Mouse (Mus musculus): ENCODE data around the gene Ncoa7. TPM values are rescaled to one million over a fixed set of nuclear protein-coding genes. Genes with fewer than 3 reads are reported as not detected.
"Not testable (repeated sequence)": the region's sequence is repeated elsewhere in the genome, so short reads cannot be mapped to it uniquely, and the experiment has no call there.

The Ncoa7 gene
- polyA plus RNA-seq, 1 experiment from 2014 or later = 25.4 TPM

DNA sequence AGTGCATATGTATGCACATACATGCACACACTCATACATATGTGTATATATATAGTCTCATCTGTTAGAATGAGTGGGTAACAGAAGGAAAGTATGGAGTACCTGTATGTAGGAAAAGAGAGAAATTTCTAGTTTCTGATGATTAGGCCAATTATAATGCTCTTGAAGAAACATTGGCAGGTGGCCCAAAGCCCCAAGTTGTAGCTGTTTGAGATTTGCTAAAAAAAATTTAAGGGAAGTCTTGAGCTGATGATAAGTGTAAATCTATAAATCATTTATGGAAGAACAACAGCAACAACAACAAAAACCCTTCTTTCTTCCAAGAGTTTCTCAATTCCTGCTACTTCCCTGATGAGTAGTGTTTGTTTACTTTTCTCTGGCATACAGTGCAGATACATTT is 173.1 kb downstream of the Ncoa7 start:
- no peak overlapping the region for H3K4me3 ChIP-seq (ENCODE audit: low read depth, low read length)
- no peak overlapping the region for H3K9ac ChIP-seq (ENCODE audit: low read depth, low read length)
- no peaks in the 10 kb centered on the region for H3K36me3 ChIP-seq (ENCODE audit: control insufficient read depth, insufficient read depth, low read length)
- H3K4me2 ChIP-seq (ENCODE audit: low read length) = no peak overlapping the region
- no peak overlapping the region for H3K27ac ChIP-seq (ENCODE audit: low read length)
- ATAC-seq = no peak
- no peaks in the 10 kb centered on the region for H3K9me3 ChIP-seq (replicated peaks; ENCODE audit: control insufficient read depth, low read length, poor library complexity, severe bottlenecking)
- H3K27me3 ChIP-seq (ENCODE audit: control insufficient read depth, insufficient read depth, low read depth, low read length) = no peaks in the 10 kb centered on the region
- no peaks in the 10 kb centered on the region for H3K4me1 ChIP-seq (ENCODE audit: control insufficient read depth, insufficient read depth, low read length)

DNA sequence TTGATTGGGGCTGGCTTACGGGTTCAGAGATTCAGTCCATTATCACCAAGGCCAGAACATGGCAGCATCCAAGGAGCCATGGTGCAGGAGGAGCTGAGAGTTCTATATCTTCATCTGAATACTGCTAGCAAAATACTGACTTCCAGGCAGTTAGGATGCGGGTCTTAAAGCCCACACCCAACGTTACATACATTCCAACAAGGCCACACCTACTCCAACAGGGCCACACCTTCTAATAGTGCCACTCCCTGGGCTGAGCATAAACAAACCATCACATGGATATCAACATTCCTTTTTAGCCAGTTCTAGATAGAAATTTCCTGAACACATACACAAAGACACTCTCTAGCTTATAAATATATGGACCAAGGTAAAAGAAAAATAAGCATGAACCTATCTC is 173.6 kb downstream of the Ncoa7 start, which contains the start of gene Hint3:
Gene Hint3 (minus strand): TSS at position 120 of the 400 bp plus-strand sequence.
- WGBS = 86% methylated on average over 3 of the region's 3 CpGs

DNA sequence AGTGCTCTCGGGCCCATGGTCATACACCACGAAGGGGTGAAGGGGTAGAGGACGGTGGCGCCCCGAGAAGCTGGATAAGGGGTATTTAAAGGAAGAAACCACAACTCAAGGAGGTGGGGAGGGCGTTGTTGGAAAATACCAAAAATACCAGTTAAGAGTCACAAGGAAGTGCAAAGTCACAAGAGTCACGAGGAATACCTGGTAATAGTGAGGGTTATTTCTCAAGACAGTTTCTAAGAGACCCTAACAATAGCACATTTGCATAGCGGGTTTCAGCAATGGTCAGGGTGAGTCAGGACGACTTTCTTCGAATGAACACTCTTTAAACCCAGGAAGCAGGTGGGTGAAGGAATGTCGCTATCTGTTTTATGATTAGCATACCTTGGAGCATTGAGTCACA is 174.7 kb downstream of the Ncoa7 start:
- WGBS = 94% methylated on average over 11 of the region's 11 CpGs
- H3K36me3 ChIP-seq (ENCODE audit: control insufficient read depth, insufficient read depth, low read length); H3K4me1 ChIP-seq (ENCODE audit: control insufficient read depth, insufficient read depth, low read length); H3K27ac ChIP-seq (ENCODE audit: low read length); H3K9me3 ChIP-seq (replicated peaks; ENCODE audit: control insufficient read depth, low read length, poor library complexity, severe bottlenecking); H3K4me3 ChIP-seq (ENCODE audit: low read depth, low read length); H3K27me3 ChIP-seq (ENCODE audit: control insufficient read depth, insufficient read depth, low read depth, low read length); ATAC-seq; H3K4me2 ChIP-seq (ENCODE audit: low read length); H3K9ac ChIP-seq (ENCODE audit: low read depth, low read length): not testable (repeated sequence)

More for the DNA sequence above, 173.6 kb downstream of the Ncoa7 start, which contains the start of gene Hint3:
- Histone ChIP-seq H3K4me2 (ENCODE audit: low read length) (no peak within 1 kb of the TSS), H3K36me3 (ENCODE audit: control insufficient read depth, insufficient read depth, low read length) (no peaks in the 10 kb centered on the region), H3K4me1 (ENCODE audit: control insufficient read depth, insufficient read depth, low read length) (no peaks in the 10 kb centered on the region), H3K27me3 (ENCODE audit: control insufficient read depth, insufficient read depth, low read depth, low read length) (no peaks in the 10 kb centered on the region), H3K27ac (ENCODE audit: low read length) (no peak within 1 kb of the TSS), H3K4me3 (ENCODE audit: low read depth, low read length) (no peak within 1 kb of the TSS), H3K9me3 (replicated peaks; ENCODE audit: control insufficient read depth, low read length, poor library complexity, severe bottlenecking) (no peaks in the 10 kb centered on the region), H3K9ac (ENCODE audit: low read depth, low read length) (no peak within 1 kb of the TSS)
- no peak for ATAC-seq

GRCm38 (mm10) chr10:30627548-30627947 is 175.6 kb downstream of the Ncoa7 start:
- no peak overlapping the region for H3K4me3 ChIP-seq (ENCODE audit: low read depth, low read length)
- no peaks in the 10 kb centered on the region for H3K9me3 ChIP-seq (replicated peaks; ENCODE audit: control insufficient read depth, low read length, poor library complexity, severe bottlenecking)
- WGBS = 39% methylated on average over 1 of the region's 1 CpGs
- H3K27me3 ChIP-seq (ENCODE audit: control insufficient read depth, insufficient read depth, low read depth, low read length) = no peaks in the 10 kb centered on the region
- no peaks in the 10 kb centered on the region for H3K36me3 ChIP-seq (ENCODE audit: control insufficient read depth, insufficient read depth, low read length)
- H3K4me2 ChIP-seq (ENCODE audit: low read length) = no peak overlapping the region
- ATAC-seq = no peak
- no peak overlapping the region for H3K9ac ChIP-seq (ENCODE audit: low read depth, low read length)
- H3K4me1 ChIP-seq (ENCODE audit: control insufficient read depth, insufficient read depth, low read length) = no peaks in the 10 kb centered on the region
- no peak overlapping the region for H3K27ac ChIP-seq (ENCODE audit: low read length)

- H3K36me3 ChIP-seq (ENCODE audit: control insufficient read depth, insufficient read depth, low read length) = no peaks in the 10 kb centered on the region
- H3K9ac ChIP-seq (ENCODE audit: low read depth, low read length) = no peak overlapping the region
- H3K4me1 ChIP-seq (ENCODE audit: control insufficient read depth, insufficient read depth, low read length) = no peaks in the 10 kb centered on the region
- ATAC-seq = no peak
- H3K9me3 ChIP-seq (replicated peaks; ENCODE audit: control insufficient read depth, low read length, poor library complexity, severe bottlenecking) = no peaks in the 10 kb centered on the region
- no peak overlapping the region for H3K4me2 ChIP-seq (ENCODE audit: low read length)
- no peaks in the 10 kb centered on the region for H3K27me3 ChIP-seq (ENCODE audit: control insufficient read depth, insufficient read depth, low read depth, low read length)
- H3K27ac ChIP-seq (ENCODE audit: low read length) = no peak overlapping the region
- H3K4me3 ChIP-seq (ENCODE audit: low read depth, low read length) = no peak overlapping the region
- WGBS = 69% methylated on average over 5 of the region's 5 CpGs
Measured at GRCm38 (mm10) chr10:30624161-30625019, 178.7 kb downstream of the Ncoa7 start.

DNA sequence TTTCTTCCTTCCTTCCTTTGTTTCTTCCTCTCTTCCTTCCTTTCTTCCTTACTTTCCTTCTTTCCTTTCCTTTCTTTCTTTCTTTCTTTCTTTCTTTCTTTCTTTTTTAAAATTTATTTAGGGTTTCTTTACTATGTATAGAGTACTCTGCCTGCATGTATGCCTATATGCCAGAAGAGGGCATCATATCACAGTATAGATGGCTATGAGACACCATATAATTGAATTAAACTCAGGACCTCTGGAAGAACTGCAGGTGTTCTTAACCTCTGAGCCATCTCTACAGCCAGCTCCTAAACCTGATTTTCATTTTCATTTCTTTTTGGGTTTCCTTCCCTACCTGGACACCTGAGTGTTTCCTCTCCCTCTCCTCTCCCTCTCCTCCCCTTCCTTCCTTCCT is 180.2 kb downstream of the Ncoa7 start:
- H3K27ac ChIP-seq (ENCODE audit: low read length) = no peak overlapping the region
- H3K27me3 ChIP-seq (ENCODE audit: control insufficient read depth, insufficient read depth, low read depth, low read length) = no peaks in the 10 kb centered on the region
- no peak overlapping the region for H3K4me3 ChIP-seq (ENCODE audit: low read depth, low read length)
- peaks cover 3% of the 10 kb centered on the region; the same call in 1 of the 2 replicates for H3K4me1 ChIP-seq (ENCODE audit: control insufficient read depth, insufficient read depth, low read length)
- no peak overlapping the region for H3K4me2 ChIP-seq (ENCODE audit: low read length)
- no peaks in the 10 kb centered on the region for H3K9me3 ChIP-seq (replicated peaks; ENCODE audit: control insufficient read depth, low read length, poor library complexity, severe bottlenecking)
- no peak for ATAC-seq
- H3K36me3 ChIP-seq (ENCODE audit: control insufficient read depth, insufficient read depth, low read length) = no peaks in the 10 kb centered on the region
- no peak overlapping the region for H3K9ac ChIP-seq (ENCODE audit: low read depth, low read length)

DNA sequence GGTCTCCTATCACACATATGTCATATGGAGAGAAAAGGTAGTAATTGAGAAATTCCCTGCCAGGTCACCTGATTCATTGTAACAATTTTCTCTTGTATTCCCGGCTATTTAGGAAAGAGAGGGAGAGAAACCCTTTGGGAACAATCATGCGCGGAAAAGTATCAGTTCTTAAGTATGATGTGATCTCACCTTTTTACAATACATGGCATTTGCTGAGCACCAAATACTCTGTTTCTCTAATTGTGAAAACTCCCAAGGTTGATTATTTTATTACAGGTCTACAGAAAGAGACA is 184.3 kb downstream of the Ncoa7 start:
- Histone ChIP-seq H3K27ac (ENCODE audit: low read length) (peak overlapping the region; percentile 96), H3K4me2 (ENCODE audit: low read length) (peak overlapping the region; percentile 62), H3K4me3 (ENCODE audit: low read depth, low read length) (peak overlapping the region; percentile 67), H3K27me3 (ENCODE audit: control insufficient read depth, insufficient read depth, low read depth, low read length) (no peaks in the 10 kb centered on the region), H3K4me1 (ENCODE audit: control insufficient read depth, insufficient read depth, low read length) (peaks cover 10% of the 10 kb centered on the region), H3K9me3 (replicated peaks; ENCODE audit: control insufficient read depth, low read length, poor library complexity, severe bottlenecking) (no peaks in the 10 kb centered on the region), H3K36me3 (ENCODE audit: control insufficient read depth, insufficient read depth, low read length) (no peaks in the 10 kb centered on the region), H3K9ac (ENCODE audit: low read depth, low read length) (peak overlapping the region; percentile 79)
- WGBS = 43% methylated on average over 3 of the region's 3 CpGs
- ATAC-seq = no peak

- Histone ChIP-seq H3K4me1 (ENCODE audit: control insufficient read depth, insufficient read depth, low read length) (peaks cover 10% of the 10 kb centered on the region), H3K27me3 (ENCODE audit: control insufficient read depth, insufficient read depth, low read depth, low read length) (no peaks in the 10 kb centered on the region), H3K9ac (ENCODE audit: low read depth, low read length) (peak overlapping the region; percentile 79), H3K4me3 (ENCODE audit: low read depth, low read length) (peak overlapping the region; percentile 67), H3K36me3 (ENCODE audit: control insufficient read depth, insufficient read depth, low read length) (no peaks in the 10 kb centered on the region), H3K27ac (ENCODE audit: low read length) (peak overlapping the region; percentile 96), H3K4me2 (ENCODE audit: low read length) (peak overlapping the region; percentile 62), H3K9me3 (replicated peaks; ENCODE audit: control insufficient read depth, low read length, poor library complexity, severe bottlenecking) (no peaks in the 10 kb centered on the region)
- WGBS = 1% methylated on average over 49 of the region's 49 CpGs
- ATAC-seq = peak; percentile 100
Measured at GRCm38 (mm10) chr10:30618091-30618917, 184.8 kb downstream of the Ncoa7 start.

DNA sequence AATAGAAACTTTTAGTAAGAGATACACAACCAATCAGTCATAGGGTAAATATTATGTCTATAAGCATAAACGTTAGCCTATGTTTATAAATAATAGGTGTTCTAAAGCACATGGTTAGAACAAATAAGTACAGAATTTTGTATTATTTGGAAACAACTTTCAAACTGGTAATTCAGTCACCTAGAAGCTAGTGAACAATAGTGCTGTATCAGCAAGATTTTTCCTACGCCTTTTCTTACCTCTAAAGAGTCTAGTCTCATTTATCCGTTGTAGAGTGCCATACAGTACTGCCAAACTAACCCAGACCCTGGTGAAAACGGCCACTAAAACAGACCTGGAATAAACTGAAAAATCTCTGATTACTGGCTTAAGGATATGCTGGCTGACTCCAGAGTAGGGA is 190.1 kb downstream of the Ncoa7 start:
- H3K9ac ChIP-seq (ENCODE audit: low read depth, low read length) = no peak overlapping the region
- H3K4me1 ChIP-seq (ENCODE audit: control insufficient read depth, insufficient read depth, low read length) = peaks cover 7% of the 10 kb centered on the region; the same call in 1 of the 2 replicates
- H3K27me3 ChIP-seq (ENCODE audit: control insufficient read depth, insufficient read depth, low read depth, low read length) = no peaks in the 10 kb centered on the region
- no peak for ATAC-seq
- no peak overlapping the region for H3K4me3 ChIP-seq (ENCODE audit: low read depth, low read length)
- H3K9me3 ChIP-seq (replicated peaks; ENCODE audit: control insufficient read depth, low read length, poor library complexity, severe bottlenecking) = no peaks in the 10 kb centered on the region
- WGBS = 87% methylated on average over 4 of the region's 4 CpGs
- H3K4me2 ChIP-seq (ENCODE audit: low read length) = no peak overlapping the region
- H3K27ac ChIP-seq (ENCODE audit: low read length) = no peak overlapping the region
- H3K36me3 ChIP-seq (ENCODE audit: control insufficient read depth, insufficient read depth, low read length) = 0 out of 2 replicates have a peak, but pooled peaks cover 3% of the 10 kb centered on the region
